14 mouse cellular contexts compared by ENCODE assay signal in genomic region chr7:63768398-63769029, GRCm38 (mm10).
A peak's percentile ranks its signal among the peaks of the same experiment; 100 is the strongest.
DNase-seq lines count a peak whose midpoint lies in the region; ATAC-seq and TF ChIP-seq lines count a peak whose summit lies in the region.
"Had no signal": no experiment of that assay in that cellular context is flagged by ENCODE, and none has a peak within 500 bp of the region (broad histone marks: within the 10 kb centered on the region; RNA-seq: fewer than 3 reads in every experiment).

No protein-coding gene starts in this region.

- no peak for DNase-seq in kidney, adult 9 months
- no peak for DNase-seq in liver, postnatal 0 days
- DNase-seq: adrenal gland, adult 2 months; kidney, postnatal 14 days; liver; lung, postnatal 10 days had no signal

- no peaks in the 10 kb centered on the region for H3K9me3 ChIP-seq in kidney, embryonic 14.5 days (ENCODE audit: control insufficient read depth, low read length)
- H3K9me3 ChIP-seq in embryonic facial prominence, embryonic 13.5 days, result no peaks in the 10 kb centered on the region
- H3K9me3 ChIP-seq in forebrain, embryonic 16.5 days (ENCODE audit: control insufficient read depth, low read length), result no peaks in the 10 kb centered on the region
- H3K9me3 ChIP-seq in midbrain, embryonic 15.5 days, result no peaks in the 10 kb centered on the region
- no peaks in the 10 kb centered on the region for H3K9me3 ChIP-seq in liver, postnatal 0 days (ENCODE audit: low read length)
- no peaks in the 10 kb centered on the region for H3K9me3 ChIP-seq in kidney, embryonic 15.5 days (replicated peaks)
- H3K9me3 ChIP-seq: heart, embryonic 15.5 days had no signal

- ATAC-seq in kidney, embryonic 14.5 days (ENCODE audit: low FRiP score, low TSS enrichment), result peak; percentile 24; the same call in 1 of the 2 replicates
- ATAC-seq in embryonic facial prominence, embryonic 13.5 days (ENCODE audit: insufficient number of reproducible peaks, insufficient read depth, low FRiP score, low TSS enrichment, low read depth), result 0 out of 2 replicates have a peak, but pooled peaks have one; percentile 43
- peak; percentile 73 for ATAC-seq in forebrain, embryonic 16.5 days
- ATAC-seq in midbrain, embryonic 15.5 days (replicated peaks), result peak; percentile 87
- ATAC-seq in liver, postnatal 0 days, result no peak
- no peak for ATAC-seq in kidney, embryonic 15.5 days (replicated peaks; ENCODE audit: low FRiP score)
- ATAC-seq: inflammation-experienced regulatory T-cells, adult 6 months; Patski had no signal

- no peak overlapping the region for H3K4me3 ChIP-seq in kidney, embryonic 14.5 days (ENCODE audit: low read length)
- no peak overlapping the region for H3K4me3 ChIP-seq in embryonic facial prominence, embryonic 13.5 days
- no peak overlapping the region for H3K4me3 ChIP-seq in forebrain, embryonic 16.5 days (replicated peaks; ENCODE audit: low read length)
- no peak overlapping the region for H3K4me3 ChIP-seq in midbrain, embryonic 15.5 days
- no peak overlapping the region for H3K4me3 ChIP-seq in liver, postnatal 0 days (ENCODE audit: low read depth, low read length)
- no peak overlapping the region for H3K4me3 ChIP-seq in kidney, embryonic 15.5 days (replicated peaks)
- H3K4me3 ChIP-seq: heart, embryonic 15.5 days had no signal

- H3K4me1 ChIP-seq in kidney, embryonic 14.5 days (ENCODE audit: control insufficient read depth, insufficient read depth, low read length), result no peaks in the 10 kb centered on the region
- H3K4me1 ChIP-seq in embryonic facial prominence, embryonic 13.5 days, result no peaks in the 10 kb centered on the region; the same call in 1 of the 2 replicates
- H3K4me1 ChIP-seq in forebrain, embryonic 16.5 days (replicated peaks; ENCODE audit: control insufficient read depth, insufficient read depth, low read length), result no peaks in the 10 kb centered on the region
- peaks cover 11% of the 10 kb centered on the region for H3K4me1 ChIP-seq in midbrain, embryonic 15.5 days
- no peaks in the 10 kb centered on the region for H3K4me1 ChIP-seq in liver, postnatal 0 days (ENCODE audit: insufficient read depth)
- H3K4me1 ChIP-seq in kidney, embryonic 15.5 days, result no peaks in the 10 kb centered on the region
- H3K4me1 ChIP-seq: heart, embryonic 15.5 days had no signal

- H3K9ac ChIP-seq in kidney, embryonic 14.5 days (ENCODE audit: low read depth, low read length), result no peak overlapping the region
- H3K9ac ChIP-seq in embryonic facial prominence, embryonic 13.5 days, result 0 out of 2 replicates have a peak overlapping the region, but pooled peaks have one; percentile 27
- H3K9ac ChIP-seq in forebrain, embryonic 16.5 days (replicated peaks; ENCODE audit: low read depth, low read length), result no peak overlapping the region
- no peak overlapping the region for H3K9ac ChIP-seq in midbrain, embryonic 15.5 days
- no peak overlapping the region for H3K9ac ChIP-seq in liver, postnatal 0 days (replicated peaks)
- no peak overlapping the region for H3K9ac ChIP-seq in kidney, embryonic 15.5 days
- H3K9ac ChIP-seq: heart, embryonic 15.5 days had no signal

- no peaks in the 10 kb centered on the region for H3K36me3 ChIP-seq in kidney, embryonic 14.5 days (ENCODE audit: control insufficient read depth, insufficient read depth, low read length)
- H3K36me3 ChIP-seq in embryonic facial prominence, embryonic 13.5 days, result no peaks in the 10 kb centered on the region
- no peaks in the 10 kb centered on the region for H3K36me3 ChIP-seq in forebrain, embryonic 16.5 days (ENCODE audit: control insufficient read depth, insufficient read depth)
- H3K36me3 ChIP-seq in midbrain, embryonic 15.5 days (replicated peaks), result no peaks in the 10 kb centered on the region
- no peaks in the 10 kb centered on the region for H3K36me3 ChIP-seq in liver, postnatal 0 days (replicated peaks; ENCODE audit: insufficient read depth, low read length)
- H3K36me3 ChIP-seq in kidney, embryonic 15.5 days, result no peaks in the 10 kb centered on the region
- H3K36me3 ChIP-seq: heart, embryonic 15.5 days had no signal

- no peak overlapping the region for H3K4me2 ChIP-seq in kidney, embryonic 14.5 days (replicated peaks; ENCODE audit: low read depth, low read length)
- no peak overlapping the region for H3K4me2 ChIP-seq in embryonic facial prominence, embryonic 13.5 days
- no peak overlapping the region for H3K4me2 ChIP-seq in forebrain, embryonic 16.5 days (ENCODE audit: low read length)
- no peak overlapping the region for H3K4me2 ChIP-seq in midbrain, embryonic 15.5 days
- no peak overlapping the region for H3K4me2 ChIP-seq in liver, postnatal 0 days (ENCODE audit: low read depth, low read length)
- H3K4me2 ChIP-seq in kidney, embryonic 15.5 days, result no peak overlapping the region
- H3K4me2 ChIP-seq: heart, embryonic 15.5 days had no signal

- TF ChIP-seq EP300 in liver, postnatal 0 days (IDR thresholded peaks at IDR 0.05; ENCODE audit: low read depth), result no peak

- H3K27me3 ChIP-seq in kidney, embryonic 14.5 days (ENCODE audit: control insufficient read depth, insufficient read depth, low read length), result 0 out of 2 replicates have a peak, but pooled peaks cover 1% of the 10 kb centered on the region
- peaks cover 8% of the 10 kb centered on the region; the same call in 1 of the 2 replicates for H3K27me3 ChIP-seq in embryonic facial prominence, embryonic 13.5 days
- no peaks in the 10 kb centered on the region for H3K27me3 ChIP-seq in forebrain, embryonic 16.5 days (replicated peaks; ENCODE audit: control insufficient read depth, insufficient read depth, low read length)
- no peaks in the 10 kb centered on the region for H3K27me3 ChIP-seq in midbrain, embryonic 15.5 days (replicated peaks)
- H3K27me3 ChIP-seq in liver, postnatal 0 days (ENCODE audit: insufficient read depth, low read length), result 0 out of 2 replicates have a peak, but pooled peaks cover 3% of the 10 kb centered on the region
- H3K27me3 ChIP-seq in kidney, embryonic 15.5 days, result 0 out of 2 replicates have a peak, but pooled peaks cover 7% of the 10 kb centered on the region
- H3K27me3 ChIP-seq: heart, embryonic 15.5 days; Patski had no signal

- 68% methylated on average over 5 of the region's 5 CpGs for WGBS in kidney, embryonic 14.5 days
- 51% methylated on average over 5 of the region's 5 CpGs for WGBS in embryonic facial prominence, embryonic 13.5 days
- WGBS in forebrain, embryonic 16.5 days, result 57% methylated on average over 5 of the region's 5 CpGs
- 29% methylated on average over 5 of the region's 5 CpGs for WGBS in midbrain, embryonic 15.5 days
- 67% methylated on average over 5 of the region's 5 CpGs for WGBS in liver, postnatal 0 days (ENCODE audit: insufficient replicate concordance)
- whole genome bisulfite sequencing in kidney, embryonic 15.5 days, result 64% methylated on average over 5 of the region's 5 CpGs

- TF ChIP-seq CTCF in liver, postnatal 0 days (IDR thresholded peaks at IDR 0.05; ENCODE audit: low read depth), result no peak

- H3K27ac ChIP-seq in kidney, embryonic 14.5 days (ENCODE audit: low read depth, low read length), result no peak overlapping the region
- H3K27ac ChIP-seq in embryonic facial prominence, embryonic 13.5 days, result no peak overlapping the region
- no peak overlapping the region for H3K27ac ChIP-seq in forebrain, embryonic 16.5 days (ENCODE audit: low read length)
- no peak overlapping the region for H3K27ac ChIP-seq in midbrain, embryonic 15.5 days
- no peak overlapping the region for H3K27ac ChIP-seq in liver, postnatal 0 days (ENCODE audit: low read depth)
- no peak overlapping the region for H3K27ac ChIP-seq in kidney, embryonic 15.5 days
- H3K27ac ChIP-seq: heart, embryonic 15.5 days had no signal

Comparison
In these comparisons a context has a peak if more than half of its experiments do, and no peak if none do; other contexts are left out.
1. ATAC-seq: peak in kidney, embryonic 14.5 days (single experiment), embryonic facial prominence, embryonic 13.5 days (single experiment), forebrain, embryonic 16.5 days (single experiment) and midbrain, embryonic 15.5 days (single experiment); none in liver, postnatal 0 days (single experiment) and kidney, embryonic 15.5 days (single experiment).